In genomic region chr13:11987556-11987955, GRCm38 (mm10) we compare ENCODE assay signal across 20 mouse cellular contexts.
DNase-seq lines count a peak whose midpoint lies in the region; ATAC-seq lines count a peak whose summit lies in the region.
"Had no signal": no experiment of that assay in that cellular context is flagged by ENCODE, and none has a peak within 500 bp of the region (broad histone marks: within the 10 kb centered on the region; RNA-seq: fewer than 3 reads in every experiment).

No protein-coding gene starts in this region.

- H3K4me1 ChIP-seq in midbrain, embryonic 11.5 days (ENCODE audit: control insufficient read depth, insufficient read depth, low read length), result no peaks in the 10 kb centered on the region
- H3K4me1 ChIP-seq: embryonic facial prominence, embryonic 12.5 days; forebrain, embryonic 15.5 days; hindbrain, embryonic 13.5 days had no signal

- no peaks in the 10 kb centered on the region for H3K9me3 ChIP-seq in midbrain, embryonic 11.5 days (ENCODE audit: control insufficient read depth, low read length)
- H3K9me3 ChIP-seq: embryonic facial prominence, embryonic 12.5 days; forebrain, embryonic 15.5 days; G1E; hindbrain, embryonic 13.5 days had no signal

- H3K36me3 ChIP-seq in midbrain, embryonic 11.5 days (ENCODE audit: control insufficient read depth, insufficient read depth, low read length), result no peaks in the 10 kb centered on the region
- H3K36me3 ChIP-seq: embryonic facial prominence, embryonic 12.5 days; forebrain, embryonic 15.5 days; G1E; hindbrain, embryonic 13.5 days had no signal

- DNase-seq in adrenal gland, adult 2 months, result peak; percentile 64
- DNase-seq in adrenal gland, postnatal 4 days (ENCODE audit: low spot score in 2 of 2), result no peak
- DNase-seq in 3134 (ENCODE audit: extremely low read depth, insufficient read length, low spot score) (peak; percentile 24), NIH3T3 (ENCODE audit: low read depth) (peak; percentile 2)
- peak; percentile 15 to 19 for DNase-seq in adrenal gland, postnatal 36 days
- DNase-seq in midbrain, embryonic 11.5 days (ENCODE audit: low spot score, missing footprints), result no peak
- DNase-seq in cerebellum, adult 11-12 months, result no peak
- DNase-seq: B cell, adult 2 months; cerebellum, adult 11 months; cerebellum, adult 9-10 months; cerebellum, postnatal 25 days; gastrocnemius, postnatal 36 days; heart, adult 11 months; heart, postnatal 14 days had no signal

- H3K27ac ChIP-seq in midbrain, embryonic 11.5 days (ENCODE audit: low read depth, low read length), result no peak overlapping the region
- H3K27ac ChIP-seq: embryonic facial prominence, embryonic 12.5 days; forebrain, embryonic 15.5 days; hindbrain, embryonic 13.5 days; hindbrain, postnatal 0 days had no signal

- WGBS in midbrain, embryonic 11.5 days, result 85% methylated on average over 4 of the region's 4 CpGs

- H3K4me3 ChIP-seq in midbrain, embryonic 11.5 days (ENCODE audit: low read depth, low read length), result no peak overlapping the region
- H3K4me3 ChIP-seq: embryonic facial prominence, embryonic 12.5 days; forebrain, embryonic 15.5 days; hindbrain, embryonic 13.5 days had no signal

- no peaks in the 10 kb centered on the region for H3K27me3 ChIP-seq in midbrain, embryonic 11.5 days (ENCODE audit: control insufficient read depth, insufficient read depth, low read length)
- H3K27me3 ChIP-seq: embryonic facial prominence, embryonic 12.5 days; forebrain, embryonic 15.5 days; hindbrain, embryonic 13.5 days had no signal

- no peak overlapping the region for H3K9ac ChIP-seq in midbrain, embryonic 11.5 days (ENCODE audit: low read length)
- H3K9ac ChIP-seq: embryonic facial prominence, embryonic 12.5 days; forebrain, embryonic 15.5 days; hindbrain, embryonic 13.5 days had no signal

- no peak for ATAC-seq in midbrain, embryonic 11.5 days (ENCODE audit: low FRiP score)
- ATAC-seq: CD4-positive, CD25-positive, alpha-beta regulatory T cell, adult 4 months; forebrain, embryonic 15.5 days; hindbrain, postnatal 0 days had no signal

- H3K4me2 ChIP-seq in midbrain, embryonic 11.5 days, result no peak overlapping the region
- H3K4me2 ChIP-seq: embryonic facial prominence, embryonic 12.5 days; forebrain, embryonic 15.5 days; hindbrain, embryonic 13.5 days had no signal

Comparison
In these comparisons a context has a peak if more than half of its experiments do, and no peak if none do; other contexts are left out.
1. DNase-seq: peak in adrenal gland, adult 2 months (single experiment), 3134 (single experiment), NIH3T3 (single experiment) and adrenal gland, postnatal 36 days (2 of 2); none in adrenal gland, postnatal 4 days (0 of 2), midbrain, embryonic 11.5 days (single experiment) and cerebellum, adult 11-12 months (single experiment).